Mouse (Mus musculus) heart, embryonic 14.5 days (tissue): ENCODE measurements at regions not wholly inside any gene's neighbourhood (a gene's known extent, or its start where the extent isn't known, plus 50 kb on each side); places are given as distances from the start of the nearest gene placed in this dataset.
A peak's percentile ranks its signal among the peaks of the same experiment; 100 is the strongest.

Source experiments
- ATAC-seq: fragments of 200-750 bp; cut with Nextera tagmentation; 2 replicates; pipeline ENCODE4 v1.8.0; 2017; ENCODE audit warnings: low read depth, moderate TSS enrichment; ENCODE audit not compliant: insufficient number of reproducible peaks, insufficient read depth, low FRiP score
- H3K27ac ChIP-seq, 2 experiments: fragments of 200-500 bp in 1 of 2; fragments of 300-500 bp in 1 of 2; sonication (generic) in 1 of 2; replicated peaks in 1 of 2; 2 replicates each; pipeline ENCODE4 v1.5.1; 2012 to 2014; ENCODE audit warnings: low read depth in 2 of 2, low read length in 2 of 2, control low read depth in 1 of 2, mild to moderate bottlenecking in 1 of 2, mixed read lengths in 1 of 2; ENCODE audit not compliant: control insufficient read depth in 1 of 2, insufficient read depth in 1 of 2
- H3K27me3 ChIP-seq: fragments of 300-500 bp; sonication (generic); 2 replicates; pipeline ENCODE4 v1.6.1; 2014; ENCODE audit warnings: mild to moderate bottlenecking, low read length, control low read depth; ENCODE audit not compliant: control insufficient read depth, insufficient read depth
- H3K36me3 ChIP-seq: fragments of 300-500 bp; sonication (generic); 2 replicates; pipeline ENCODE4 v1.6.1; 2014; ENCODE audit warnings: mild to moderate bottlenecking, control low read depth, low read length, mixed read lengths; ENCODE audit not compliant: control insufficient read depth, insufficient read depth
- H3K4me1 ChIP-seq, 2 experiments: fragments of 200-500 bp in 1 of 2; fragments of 300-500 bp in 1 of 2; sonication (generic) in 1 of 2; 2 replicates each; pipeline ENCODE4 v1.6.1; 2012 to 2014; ENCODE audit warnings: low read length in 2 of 2, control low read depth in 1 of 2, mixed read lengths in 1 of 2; ENCODE audit not compliant: control insufficient read depth in 2 of 2, insufficient read depth in 2 of 2
- H3K4me2 ChIP-seq: fragments of 300-500 bp; sonication (generic); 2 replicates; pipeline ENCODE4 v1.6.1; 2014; ENCODE audit warnings: mild to moderate bottlenecking, low read length
- H3K4me3 ChIP-seq, 2 experiments: fragments of 200-500 bp in 1 of 2; fragments of 300-500 bp in 1 of 2; sonication (generic) in 1 of 2; 2 replicates each; pipeline ENCODE4 v1.5.1; 2012 to 2014; ENCODE audit warnings: low read length in 2 of 2, mild to moderate bottlenecking in 2 of 2, control low read depth in 1 of 2, low read depth in 1 of 2, moderate library complexity in 1 of 2; ENCODE audit not compliant: control insufficient read depth in 1 of 2, insufficient read depth in 1 of 2
- H3K9ac ChIP-seq: fragments of 300-500 bp; sonication (generic); 2 replicates; pipeline ENCODE4 v1.6.1; 2014; ENCODE audit warnings: mild to moderate bottlenecking, low read length
- H3K9me3 ChIP-seq: fragments of 300-500 bp; sonication (generic); 2 replicates; pipeline ENCODE4 v1.6.1; 2016; ENCODE audit warnings: low read length, control low read depth; ENCODE audit not compliant: control insufficient read depth
- WGBS: fragments of 180-500 bp; shearing (Covaris S2); extraction: QIAGEN DNeasy Blood & Tissue Kit; methylation state at CpG from one replicate; pipeline ENCODE4 v1.1.7; 2014; 5-methylcytosine and 5-hydroxymethylcytosine counted together

DNA sequence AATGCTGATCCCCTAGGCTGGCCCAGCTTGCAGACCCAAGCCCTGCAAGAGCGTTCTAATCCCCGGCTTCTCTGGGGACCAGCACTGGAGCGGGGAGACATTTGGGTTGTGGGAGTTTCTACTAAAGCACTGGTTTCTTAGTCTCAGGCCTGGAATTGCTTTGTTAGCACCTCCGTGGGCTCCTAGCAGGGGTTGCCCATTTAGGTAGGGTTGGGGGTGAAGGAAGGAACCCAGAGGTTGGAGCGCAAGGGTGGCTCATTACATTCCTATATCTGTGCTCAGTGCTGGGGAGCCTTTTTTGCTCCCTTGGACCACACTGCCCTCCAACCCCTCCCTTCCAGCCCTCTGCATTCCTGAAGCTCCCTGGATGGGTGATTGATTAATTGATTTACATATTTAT is 179.1 kb upstream of the 4931429L15Rik start:
- Histone ChIP-seq H3K4me1 (no peaks in the 10 kb centered on the region), H3K4me2 (no peak overlapping the region), H3K9me3 (no peaks in the 10 kb centered on the region), H3K9ac (no peak overlapping the region), H3K27ac (no peak overlapping the region), H3K27me3 (peaks cover 5% of the 10 kb centered on the region; the same call in 1 of the 2 replicates), H3K36me3 (no peaks in the 10 kb centered on the region), H3K4me3 (no peak overlapping the region)
- 45% methylated on average over 5 of the region's 5 CpGs for WGBS
- ATAC-seq: no peak

DNA sequence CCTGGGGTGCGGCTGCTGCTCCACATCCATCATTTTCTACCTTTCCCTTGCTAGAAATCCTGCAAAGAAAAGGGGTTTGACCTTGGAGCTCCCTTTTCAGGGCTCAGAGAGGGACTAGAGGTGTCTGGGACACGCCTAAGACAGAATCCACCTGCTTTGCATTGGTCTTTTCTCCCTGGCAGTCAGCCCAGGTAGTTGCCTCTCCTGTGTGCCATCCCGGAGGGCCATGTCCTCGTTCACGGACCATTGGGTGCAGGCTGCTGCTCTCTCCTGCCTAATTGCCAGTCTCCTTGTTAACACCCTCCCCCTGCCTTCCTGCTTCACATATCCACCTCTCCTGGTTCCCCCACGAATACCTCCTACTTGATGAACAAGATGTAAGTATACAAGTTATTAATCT is 175.5 kb upstream of the 4931429L15Rik start:
- Histone ChIP-seq H3K9ac (no peak overlapping the region), H3K4me2 (no peak overlapping the region), H3K9me3 (no peaks in the 10 kb centered on the region), H3K4me1 (no peaks in the 10 kb centered on the region), H3K27ac (no peak overlapping the region), H3K4me3 (no peak overlapping the region), H3K36me3 (no peaks in the 10 kb centered on the region), H3K27me3 (peaks cover 5% of the 10 kb centered on the region; the same call in 1 of the 2 replicates)
- no peak for ATAC-seq
- WGBS: 74% methylated on average over 6 of the region's 6 CpGs

DNA sequence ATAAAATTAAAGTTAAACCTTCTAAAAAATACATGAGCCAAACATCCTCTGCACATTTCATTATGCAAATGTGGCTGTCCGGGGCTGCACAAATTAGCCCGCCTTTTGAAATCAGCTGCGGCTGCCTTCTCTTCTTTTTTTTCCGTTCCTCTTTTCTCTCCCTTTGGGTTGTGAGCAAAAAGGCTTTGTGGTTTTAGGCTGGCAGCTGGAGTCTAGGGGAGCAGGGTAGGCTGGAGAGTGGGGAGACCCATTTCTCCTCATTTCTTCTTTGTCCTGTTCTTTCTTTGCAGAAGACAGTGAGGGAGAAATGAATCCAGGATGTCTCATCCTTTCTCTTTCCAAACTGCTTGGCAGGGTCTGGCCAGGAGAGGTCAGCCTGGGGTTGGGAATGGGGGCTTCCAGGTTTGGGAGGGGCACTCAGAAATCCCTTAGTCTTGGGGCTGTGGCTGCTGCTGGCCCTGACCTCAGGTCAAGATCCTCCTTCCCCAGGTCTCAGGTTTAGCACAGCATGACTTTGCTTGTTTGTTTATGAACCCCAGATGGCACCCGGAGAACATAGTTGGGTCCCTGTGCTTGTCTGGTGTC is 163.2 kb upstream of the 4931429L15Rik start:
- H3K4me2 ChIP-seq: no peak overlapping the region
- no peaks in the 10 kb centered on the region for H3K9me3 ChIP-seq
- H3K27ac ChIP-seq: no peak overlapping the region
- H3K4me3 ChIP-seq: no peak overlapping the region
- H3K36me3 ChIP-seq: no peaks in the 10 kb centered on the region
- 78% methylated on average over 5 of the region's 5 CpGs for WGBS
- no peaks in the 10 kb centered on the region for H3K27me3 ChIP-seq
- no peak for ATAC-seq
- H3K4me1 ChIP-seq: peaks cover 4 to 6% of the 10 kb centered on the region in 2 experiments; a peak in 2 of 4 replicates
- H3K9ac ChIP-seq: no peak overlapping the region

DNA sequence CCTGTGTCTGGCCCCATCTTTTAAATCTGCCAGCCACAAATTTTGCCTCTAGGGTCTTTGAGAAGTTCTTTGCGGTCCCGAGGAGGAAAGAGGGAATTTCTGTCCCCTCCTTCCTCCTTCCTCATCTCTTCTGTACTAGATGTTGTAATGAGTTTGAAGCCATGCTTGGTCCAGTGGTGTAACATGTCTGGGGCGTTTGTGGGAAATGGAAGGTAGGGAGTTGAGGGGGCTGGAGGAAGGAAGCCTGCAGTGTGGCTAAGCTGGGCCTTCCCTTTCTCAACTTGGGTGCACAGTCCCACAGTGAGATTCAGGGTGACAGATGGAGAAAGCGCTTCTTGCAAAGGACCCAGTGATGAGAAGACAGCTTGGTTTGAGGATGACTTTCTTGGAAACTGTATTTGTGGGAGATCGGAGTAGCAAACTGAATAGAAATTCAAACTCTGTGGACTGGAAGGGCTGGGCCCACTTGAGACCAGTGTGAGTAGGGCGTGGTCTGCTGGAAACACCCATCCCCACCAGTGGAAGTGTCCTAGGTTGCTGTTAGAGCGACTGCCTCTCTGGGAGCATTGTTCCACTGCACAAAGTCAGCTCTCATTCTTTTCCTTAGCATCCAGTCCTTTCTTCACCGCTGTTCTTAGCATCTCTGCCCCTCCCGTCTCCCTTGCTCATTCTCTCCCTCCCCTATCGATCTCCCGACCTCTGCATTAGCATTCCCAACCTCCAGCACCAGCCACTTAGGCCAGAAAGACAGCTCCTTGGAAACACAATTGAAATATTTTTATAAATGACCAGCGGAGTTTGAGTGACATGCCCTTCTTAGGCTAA is 162.5 kb upstream of the 4931429L15Rik start:
- Histone ChIP-seq H3K36me3 (no peaks in the 10 kb centered on the region), H3K4me2 (no peak overlapping the region), H3K27me3 (0 out of 2 replicates have a peak, but pooled peaks cover 4% of the 10 kb centered on the region), H3K9me3 (no peaks in the 10 kb centered on the region), H3K4me3 (no peak overlapping the region), H3K9ac (no peak overlapping the region), H3K4me1 (peaks cover 4 to 6% of the 10 kb centered on the region in 2 experiments; a peak in 2 of 4 replicates), H3K27ac (no peak overlapping the region)
- WGBS: 59% methylated on average over 12 of the region's 12 CpGs
- ATAC-seq: no peak

DNA sequence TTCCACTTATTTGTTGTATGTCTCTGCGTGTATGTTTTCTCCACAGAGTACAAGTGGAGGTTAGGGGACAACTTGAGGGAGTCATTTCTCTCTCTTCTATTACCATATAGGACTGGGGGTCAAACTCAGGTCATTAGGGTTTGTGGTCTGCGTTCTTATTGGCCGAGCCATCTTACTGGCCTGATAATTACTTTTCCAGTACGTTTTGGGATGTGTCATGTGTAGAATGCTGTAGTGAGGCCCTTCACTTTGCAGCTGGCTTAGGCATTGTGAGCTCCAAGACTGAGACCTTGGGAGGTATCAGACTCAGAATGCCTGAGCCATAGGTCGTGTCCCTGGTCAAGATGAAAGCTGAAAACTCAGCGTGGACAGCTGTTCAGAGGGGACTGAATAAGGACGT is 161.7 kb upstream of the 4931429L15Rik start:
- ATAC-seq: no peak
- Histone ChIP-seq H3K4me1 (peaks cover 4 to 6% of the 10 kb centered on the region in 2 experiments; a peak in 2 of 4 replicates), H3K4me2 (no peak overlapping the region), H3K27me3 (0 out of 2 replicates have a peak, but pooled peaks cover 4% of the 10 kb centered on the region), H3K9me3 (no peaks in the 10 kb centered on the region), H3K4me3 (no peak overlapping the region), H3K27ac (no peak overlapping the region), H3K36me3 (no peaks in the 10 kb centered on the region), H3K9ac (no peak overlapping the region)
- 65% methylated on average over 7 of the region's 7 CpGs for WGBS

DNA sequence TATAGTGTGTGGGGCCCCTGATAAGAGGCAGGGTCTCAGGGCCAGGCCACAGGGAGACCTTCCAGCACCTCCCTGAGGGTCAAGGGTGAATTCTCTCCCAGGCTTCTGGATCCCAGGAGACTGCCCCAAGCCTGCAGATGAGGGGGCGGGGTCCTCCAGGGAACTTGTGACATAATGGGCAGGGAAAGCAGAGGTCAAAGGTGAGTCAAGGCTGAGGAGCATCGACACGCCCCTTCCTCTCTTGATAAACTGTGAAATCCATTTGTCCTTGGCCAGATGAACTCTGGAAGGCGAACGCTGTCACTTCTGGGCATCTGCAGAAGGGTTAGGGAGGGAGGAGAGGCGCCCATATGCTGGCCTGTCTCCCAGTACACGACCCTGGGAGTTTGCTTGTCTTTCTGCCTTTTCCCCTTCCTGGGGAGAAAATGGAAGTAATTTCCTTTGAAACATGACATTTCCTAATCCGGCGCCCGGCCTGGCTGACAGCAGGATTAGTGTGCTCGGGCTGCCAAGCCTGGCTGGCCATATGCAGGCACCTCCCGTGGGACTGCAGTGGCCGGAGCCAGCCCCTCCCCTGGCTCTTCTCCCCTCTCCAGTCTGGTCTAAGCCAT is 160.4 kb upstream of the 4931429L15Rik start:
- Histone ChIP-seq H3K9ac (no peak overlapping the region), H3K4me1 (peaks cover 4 to 6% of the 10 kb centered on the region in 2 experiments; a peak in 2 of 4 replicates), H3K27ac (0 out of 4 replicates have a peak overlapping the region, but pooled peaks of 1 of the 2 experiments have one; percentile 3), H3K9me3 (no peaks in the 10 kb centered on the region), H3K4me2 (peak overlapping the region; percentile 18), H3K4me3 (no peak overlapping the region), H3K36me3 (no peaks in the 10 kb centered on the region), H3K27me3 (0 out of 2 replicates have a peak, but pooled peaks cover 4% of the 10 kb centered on the region)
- 8% methylated on average over 13 of the region's 13 CpGs for WGBS
- peak; percentile 39; the same call in 1 of the 2 replicates for ATAC-seq

DNA sequence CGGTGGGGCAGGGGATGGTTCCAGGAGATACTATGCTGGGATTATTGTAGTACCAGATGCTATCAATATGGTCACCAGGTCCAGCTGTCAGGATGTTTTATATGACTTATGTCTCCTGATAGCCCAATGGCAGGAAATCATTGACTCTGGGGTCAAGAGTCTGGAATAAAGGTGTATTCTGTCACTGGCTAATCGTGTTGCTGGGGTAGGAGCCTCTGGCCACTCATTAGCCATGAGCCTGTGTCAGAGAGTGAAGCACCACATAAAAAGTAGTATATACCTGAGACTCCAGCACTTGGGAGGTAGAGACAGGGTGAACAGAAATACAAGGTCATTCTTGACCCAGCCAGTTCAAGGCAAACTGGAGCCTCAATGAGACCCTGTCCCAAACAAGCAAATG is 158.8 kb upstream of the 4931429L15Rik start:
- Histone ChIP-seq H3K4me3 (no peak overlapping the region), H3K9me3 (no peaks in the 10 kb centered on the region), H3K4me2 (no peak overlapping the region), H3K4me1 (peaks cover 4 to 6% of the 10 kb centered on the region in 2 experiments; a peak in 2 of 4 replicates), H3K9ac (no peak overlapping the region), H3K27me3 (0 out of 2 replicates have a peak, but pooled peaks cover 4% of the 10 kb centered on the region), H3K36me3 (no peaks in the 10 kb centered on the region), H3K27ac (no peak overlapping the region)
- ATAC-seq: no peak
- 50% methylated on average over 2 of the region's 2 CpGs for WGBS
